Mouse (Mus musculus) hindbrain, postnatal 0 days (tissue): ENCODE data around the gene Stk11ip. TPM values are rescaled to one million over a fixed set of nuclear protein-coding genes. Genes with fewer than 3 reads are reported as not detected.

Experiments
- ATAC-seq: fragments of 200-750 bp; cut with Nextera tagmentation; 2 replicates; pipeline ENCODE4 v1.8.0; 2017; ENCODE audit warnings: mild to moderate bottlenecking, moderate TSS enrichment, moderate library complexity
- DNase-seq: peaks from one replicate; pipeline ENCODE4 v3.0.0-alpha.2; 2015; ENCODE audit warnings: low spot score
- H3K27ac ChIP-seq: fragments of 300-500 bp; sonication (generic); 2 replicates; pipeline ENCODE4 v1.5.1; 2014; ENCODE audit warnings: mild to moderate bottlenecking
- H3K27me3 ChIP-seq: fragments of 300-500 bp; sonication (generic); 2 replicates; pipeline ENCODE4 v1.6.1; 2014; ENCODE audit warnings: low read length, mixed read lengths; ENCODE audit not compliant: insufficient read depth
- H3K36me3 ChIP-seq: fragments of 300-500 bp; sonication (generic); 2 replicates; pipeline ENCODE4 v1.6.1; 2014; ENCODE audit warnings: low read length, mixed read lengths; ENCODE audit not compliant: insufficient read depth
- H3K4me1 ChIP-seq: fragments of 300-500 bp; sonication (generic); 2 replicates; pipeline ENCODE4 v1.6.1; 2014; ENCODE audit warnings: antibody characterized with exemption, low read length, mixed read lengths; ENCODE audit not compliant: insufficient read depth
- H3K4me2 ChIP-seq: fragments of 300-500 bp; sonication (generic); 2 replicates; pipeline ENCODE4 v1.6.1; 2014; ENCODE audit warnings: low read depth, mild to moderate bottlenecking, low read length, moderate library complexity, mixed read lengths
- H3K4me3 ChIP-seq: fragments of 300-500 bp; sonication (generic); 2 replicates; pipeline ENCODE4 v1.5.1; 2014; ENCODE audit warnings: low read length
- H3K9ac ChIP-seq: fragments of 300-500 bp; sonication (generic); replicated peaks from 2 replicates; pipeline ENCODE4 v1.6.1; 2014; ENCODE audit warnings: mild to moderate bottlenecking, low read length, moderate library complexity, mixed read lengths
- H3K9me3 ChIP-seq: fragments of 300-500 bp; sonication (generic); 2 replicates; pipeline ENCODE4 v1.6.1; 2016; ENCODE audit warnings: low read length, mixed read lengths
- CTCF ChIP-seq: IDR thresholded peaks from 2 replicates; pipeline ENCODE4 v1.5.1; 2016; ENCODE audit warnings: antibody characterized with exemption, control low read depth, low read depth
- WGBS: fragments of 180-500 bp; shearing (Covaris S2); extraction: QIAGEN DNeasy Blood & Tissue Kit; methylation state at CpG from one replicate; pipeline ENCODE4 v1.1.7; 2014; 5-methylcytosine and 5-hydroxymethylcytosine counted together
- polyA plus RNA-seq: library from polyadenylated mRNA; unstranded; fragments of >200 nt; fragmentation: Nextera tagmentation; extraction: Ambion mirVana; gene quantifications from 2 replicates; pipeline ENCODE4 v1.2.1, GENCODE M21; 2015
- total RNA-seq: library from RNA; depleted of rRNA; stranded (reverse); fragments of >200 nt; gene quantifications from 2 replicates; pipeline ENCODE4 v1.2.3, GENCODE M21; 2014

Stk11ip gene
- total and polyA plus RNA-seq, 2 experiments from 2014 or later, result 14.0 to 46.9 TPM

DNA sequence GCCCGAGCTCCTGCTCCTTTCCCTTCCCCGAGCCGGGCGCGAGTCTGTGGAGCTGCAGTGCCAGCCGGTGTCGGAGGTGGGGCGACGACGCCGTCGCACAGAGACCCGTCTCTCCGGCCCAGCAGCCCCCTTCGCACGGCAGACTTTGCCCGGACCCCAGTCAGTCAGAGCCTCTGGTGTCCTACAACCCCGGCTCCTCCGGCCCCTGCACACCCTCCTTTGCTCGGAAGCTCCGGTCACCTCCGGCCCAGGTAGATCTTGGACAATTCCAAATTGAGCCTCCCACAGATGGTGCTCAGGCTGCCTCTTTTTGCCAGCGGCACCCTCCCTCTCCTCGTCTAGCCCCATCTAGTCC is 41.7 kb upstream of the Stk11ip start:
- Histone ChIP-seq H3K9me3 (no peaks in the 10 kb centered on the region), H3K4me2 (peak overlapping the region; percentile 78), H3K4me1 (peaks cover 9% of the 10 kb centered on the region; the same call in 1 of the 2 replicates), H3K9ac (peak overlapping the region; percentile 80), H3K4me3 (peak overlapping the region; percentile 61), H3K27ac (peak overlapping the region; percentile 79), H3K27me3 (no peaks in the 10 kb centered on the region), H3K36me3 (peaks cover 37% of the 10 kb centered on the region)
- ATAC-seq (no peak), DNase-seq (peak; percentile 32)
- no peak; the same call in 1 of the 2 replicates for TF ChIP-seq CTCF
- under 1% methylated on average over 19 of the region's 24 CpGs for WGBS

DNA sequence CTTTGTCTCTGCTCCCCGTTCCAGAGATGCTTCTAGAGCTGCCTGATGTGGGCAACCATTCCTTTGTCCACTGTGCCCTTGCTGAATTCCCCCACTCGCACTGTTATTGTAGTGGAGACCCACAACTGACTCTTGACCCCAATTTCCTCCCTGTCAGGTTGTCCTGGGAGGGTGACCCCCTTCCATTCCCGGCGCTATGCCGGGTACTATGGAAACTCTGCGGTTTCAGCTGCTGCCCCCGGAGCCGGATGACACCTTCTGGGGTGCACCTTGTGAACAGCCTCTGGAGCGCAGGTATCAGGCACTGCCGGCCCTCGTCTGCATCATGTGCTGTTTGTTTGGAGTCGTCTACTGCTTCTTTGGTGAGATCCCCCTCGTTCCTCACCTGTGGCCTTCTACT is 41.3 kb upstream of the Stk11ip start:
- TF ChIP-seq CTCF, result no peak
- peaks cover 37% of the 10 kb centered on the region for H3K36me3 ChIP-seq
- H3K4me2 ChIP-seq, result peak overlapping the region; percentile 78
- H3K4me3 ChIP-seq, result peak overlapping the region; percentile 61
- H3K27ac ChIP-seq, result peak overlapping the region; percentile 79
- 10% methylated on average over 13 of the region's 13 CpGs for WGBS
- no peaks in the 10 kb centered on the region for H3K27me3 ChIP-seq
- no peak for DNase-seq
- ATAC-seq, result no peak
- no peaks in the 10 kb centered on the region for H3K9me3 ChIP-seq
- peaks cover 9% of the 10 kb centered on the region; the same call in 1 of the 2 replicates for H3K4me1 ChIP-seq
- peak overlapping the region; percentile 80 for H3K9ac ChIP-seq

DNA sequence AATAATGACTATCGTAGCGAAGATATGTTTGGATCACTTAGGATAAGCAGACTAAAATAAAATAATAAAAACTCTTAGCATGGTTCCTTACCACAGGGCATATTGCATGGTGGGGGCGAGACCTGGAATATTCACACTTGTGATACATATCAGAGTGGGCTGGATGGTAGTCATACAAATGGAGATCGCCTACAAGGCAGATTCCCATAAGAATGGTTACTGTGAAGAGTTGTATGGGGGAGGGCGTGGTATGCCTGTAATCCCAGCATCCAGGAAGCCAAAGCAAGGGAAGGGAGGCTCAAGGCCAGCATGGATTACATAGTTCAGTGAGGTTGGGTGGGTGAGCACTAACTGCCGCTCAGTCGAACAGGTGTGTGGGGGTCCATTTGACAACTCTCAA is 40.6 kb upstream of the Stk11ip start:
- Histone ChIP-seq H3K4me3 (peak overlapping the region; percentile 61), H3K27me3 (no peaks in the 10 kb centered on the region), H3K27ac (no peak overlapping the region), H3K36me3 (peaks cover 34% of the 10 kb centered on the region), H3K4me1 (peaks cover 9% of the 10 kb centered on the region; the same call in 1 of the 2 replicates), H3K4me2 (peak overlapping the region; percentile 78), H3K9ac (peak overlapping the region; percentile 80; the same call in 1 of the 2 replicates), H3K9me3 (no peaks in the 10 kb centered on the region)
- TF ChIP-seq CTCF, result no peak
- DNase-seq (no peak), ATAC-seq (no peak)
- WGBS, result 85% methylated on average over 7 of the region's 7 CpGs

DNA sequence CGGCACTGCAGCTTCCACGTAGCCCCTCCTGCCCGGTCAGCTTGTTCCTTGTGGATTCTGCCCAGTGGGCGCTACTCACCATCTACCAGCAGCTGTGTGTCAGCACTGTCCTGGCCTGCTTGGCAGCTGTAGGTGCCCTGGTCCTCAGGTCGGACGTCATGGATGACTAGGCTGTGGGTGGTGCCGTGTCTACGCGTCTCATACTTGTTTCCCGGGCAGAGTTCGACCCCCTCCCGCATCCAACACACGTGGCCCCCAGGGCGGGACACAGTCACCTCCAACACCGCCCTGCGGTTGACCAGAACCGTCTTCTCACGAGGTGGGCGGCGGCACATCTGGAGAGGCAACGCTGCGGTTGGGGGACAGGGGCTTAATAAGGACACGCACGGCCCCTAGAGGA is 34.8 kb upstream of the Stk11ip start:
- Histone ChIP-seq H3K36me3 (peaks cover 24% of the 10 kb centered on the region), H3K27me3 (no peaks in the 10 kb centered on the region), H3K4me3 (peak overlapping the region; percentile 47), H3K27ac (no peak overlapping the region), H3K4me1 (peaks cover 3% of the 10 kb centered on the region; the same call in 1 of the 2 replicates), H3K9me3 (no peaks in the 10 kb centered on the region), H3K9ac (peak overlapping the region; percentile 48; the same call in 1 of the 2 replicates), H3K4me2 (peak overlapping the region; percentile 83)
- peak; percentile 28; the same call in 1 of the 2 replicates for TF ChIP-seq CTCF
- peak; percentile 31 for DNase-seq
- peak; percentile 10; the same call in 1 of the 2 replicates for ATAC-seq
- WGBS, result 9% methylated on average over 24 of the region's 24 CpGs

DNA sequence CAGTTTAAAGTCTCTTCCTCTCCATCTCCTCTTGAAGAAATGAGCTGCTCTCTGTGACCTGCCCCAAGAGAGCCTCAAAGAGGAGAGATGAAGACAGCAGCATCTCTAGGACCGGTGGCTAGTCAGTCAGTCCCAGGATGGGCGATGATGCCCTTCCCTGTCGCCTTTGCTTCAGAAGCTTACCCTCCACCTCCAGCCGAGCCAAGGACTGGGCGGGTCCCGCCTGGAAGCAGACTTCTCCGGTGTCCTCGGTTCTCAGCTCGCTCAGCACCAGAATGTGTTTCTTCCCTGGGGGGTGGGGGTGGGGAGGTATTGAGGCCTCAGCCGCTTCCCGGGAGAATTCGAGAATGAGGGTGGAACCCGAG is 34.3 kb upstream of the Stk11ip start:
- no peak for TF ChIP-seq CTCF
- Histone ChIP-seq H3K4me3 (peak overlapping the region; percentile 47), H3K27ac (no peak overlapping the region), H3K4me2 (peak overlapping the region; percentile 83), H3K4me1 (peaks cover 3% of the 10 kb centered on the region; the same call in 1 of the 2 replicates), H3K36me3 (peaks cover 24% of the 10 kb centered on the region), H3K9me3 (no peaks in the 10 kb centered on the region), H3K27me3 (no peaks in the 10 kb centered on the region), H3K9ac (peak overlapping the region; percentile 48; the same call in 1 of the 2 replicates)
- ATAC-seq, result 0 out of 2 replicates have a peak, but pooled peaks have one; percentile 3
- no peak for DNase-seq
- 4% methylated on average over 13 of the region's 13 CpGs for WGBS

DNA sequence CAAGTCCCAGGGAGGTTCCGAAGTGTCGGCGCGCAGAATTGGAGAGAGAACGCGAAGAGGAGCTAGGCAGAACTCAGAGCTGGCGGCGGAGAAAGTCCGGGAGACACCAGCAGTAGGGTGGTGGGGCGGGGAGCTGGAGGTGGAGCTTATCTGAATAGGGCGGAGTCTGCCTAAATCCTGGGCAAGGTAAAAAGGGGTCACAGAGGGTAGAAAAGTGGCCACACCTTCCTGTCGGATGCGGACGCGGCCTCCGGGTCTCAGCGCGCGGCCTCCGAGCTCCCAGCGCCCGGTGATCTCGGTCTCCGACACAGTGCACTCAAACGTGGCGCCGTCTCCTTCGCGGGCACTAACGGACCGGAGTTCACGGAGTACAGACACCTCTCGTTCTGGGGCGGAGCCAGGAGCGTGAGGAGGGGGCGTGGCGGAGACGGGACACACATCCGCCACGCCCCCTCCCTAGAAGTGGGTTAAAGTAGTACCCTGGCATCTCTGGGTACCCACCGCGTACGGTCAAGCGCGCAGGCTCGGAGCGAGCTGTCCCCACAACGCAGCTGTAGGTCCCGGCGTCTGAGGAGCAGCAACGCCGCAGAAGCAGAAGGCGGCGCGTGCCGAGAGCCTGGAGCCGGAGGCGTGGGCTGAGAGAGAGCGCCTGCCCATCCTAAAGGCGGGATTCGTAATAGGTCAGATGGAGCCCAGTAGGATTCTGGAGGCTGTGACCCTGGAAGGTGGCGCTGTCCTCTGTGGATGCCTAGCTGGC is 33.7 kb upstream of the Stk11ip start:
- peak; percentile 80 for DNase-seq
- H3K4me3 ChIP-seq, result peak overlapping the region; percentile 47
- H3K9me3 ChIP-seq, result no peaks in the 10 kb centered on the region
- peaks cover 23% of the 10 kb centered on the region for H3K36me3 ChIP-seq
- H3K27me3 ChIP-seq, result no peaks in the 10 kb centered on the region
- peak overlapping the region; percentile 48 for H3K9ac ChIP-seq
- peak; percentile 70 for ATAC-seq
- TF ChIP-seq CTCF, result peak; percentile 51
- H3K27ac ChIP-seq, result peak overlapping the region; percentile 5; the same call in 1 of the 2 replicates
- peaks cover 3% of the 10 kb centered on the region; the same call in 1 of the 2 replicates for H3K4me1 ChIP-seq
- WGBS, result 2% methylated on average over 62 of the region's 62 CpGs
- peak overlapping the region; percentile 83 for H3K4me2 ChIP-seq
